ENCODE assay signal across 8 mouse cellular contexts in the genomic region with DNA sequence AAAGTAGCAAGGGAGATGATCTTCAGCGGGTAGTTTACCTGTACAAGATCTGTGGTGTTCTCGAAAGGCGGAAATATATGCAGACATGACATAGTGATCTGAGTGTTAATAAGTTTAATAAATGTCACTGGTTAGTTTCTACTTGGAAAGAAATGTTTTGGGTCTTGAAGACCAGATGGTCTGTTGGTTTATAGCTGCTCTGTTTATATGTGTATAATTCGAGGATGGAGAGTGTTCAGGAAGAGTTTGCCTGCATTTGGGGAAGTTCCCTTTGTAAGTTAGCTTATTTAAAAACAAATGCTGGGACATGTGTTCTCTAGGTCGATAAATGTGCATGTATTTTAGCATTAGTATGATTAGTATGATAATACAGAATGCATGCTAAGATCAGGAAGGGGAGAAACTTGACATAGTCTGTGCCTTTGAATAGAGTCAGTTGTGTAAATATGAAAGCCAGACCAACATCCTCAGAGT. TPM values are rescaled to one million over a fixed set of nuclear protein-coding genes. Genes with fewer than 3 reads are reported as not detected.
A peak's percentile ranks its signal among the peaks of the same experiment; 100 is the strongest.
DNase-seq lines count a peak whose midpoint lies in the region; ATAC-seq and TF ChIP-seq lines count a peak whose summit lies in the region.

No protein-coding gene starts in this region.

- no peak for TF ChIP-seq POLR2A in bone marrow, adult 2 months (IDR thresholded peaks at IDR 0.05; ENCODE audit: borderline replicate concordance, control insufficient read depth, low read depth, low read length)

- no peak for ATAC-seq in kidney, embryonic 15.5 days (replicated peaks; ENCODE audit: low FRiP score)
- ATAC-seq in hindbrain, embryonic 13.5 days (ENCODE audit: low FRiP score) = no peak
- ATAC-seq in midbrain, embryonic 13.5 days = no peak

- no peaks in the 10 kb centered on the region for H3K36me3 ChIP-seq in kidney, embryonic 15.5 days
- no peaks in the 10 kb centered on the region for H3K36me3 ChIP-seq in hindbrain, embryonic 13.5 days
- no peaks in the 10 kb centered on the region for H3K36me3 ChIP-seq in midbrain, embryonic 13.5 days

- peak overlapping the region; percentile 66 for H3K4me2 ChIP-seq in kidney, embryonic 15.5 days
- H3K4me2 ChIP-seq in hindbrain, embryonic 13.5 days = peak overlapping the region; percentile 90
- H3K4me2 ChIP-seq in midbrain, embryonic 13.5 days (replicated peaks) = peak overlapping the region; percentile 71

- H3K27ac ChIP-seq in kidney, embryonic 15.5 days = peak overlapping the region; percentile 99
- peak overlapping the region; percentile 96 for H3K27ac ChIP-seq in bone marrow, adult 2 months (ENCODE audit: control insufficient read depth, insufficient read depth, low read depth, low read length, poor library complexity)
- peak overlapping the region; percentile 100 for H3K27ac ChIP-seq in hindbrain, embryonic 13.5 days
- H3K27ac ChIP-seq in midbrain, embryonic 13.5 days = peak overlapping the region; percentile 99

- 2% methylated on average over 5 of the region's 5 CpGs for WGBS in kidney, embryonic 15.5 days
- WGBS in bone marrow, adult 2 months = under 1% methylated on average over 5 of the region's 5 CpGs
- 2% methylated on average over 5 of the region's 5 CpGs for WGBS in hindbrain, embryonic 13.5 days
- WGBS in midbrain, embryonic 13.5 days = under 1% methylated on average over 5 of the region's 5 CpGs

- no peak for TF ChIP-seq CTCF in bone marrow, adult 2 months (IDR thresholded peaks at IDR 0.05; ENCODE audit: control insufficient read depth, insufficient read depth, low read length)

- no peaks in the 10 kb centered on the region for H3K27me3 ChIP-seq in kidney, embryonic 15.5 days
- no peaks in the 10 kb centered on the region for H3K27me3 ChIP-seq in hindbrain, embryonic 13.5 days
- H3K27me3 ChIP-seq in midbrain, embryonic 13.5 days = no peaks in the 10 kb centered on the region

- H3K4me1 ChIP-seq in kidney, embryonic 15.5 days = peaks cover 35% of the 10 kb centered on the region
- H3K4me1 ChIP-seq in bone marrow, adult 2 months (ENCODE audit: control insufficient read depth, insufficient read depth, low read length) = no peaks in the 10 kb centered on the region; the same call in 1 of the 2 replicates
- peaks cover 43% of the 10 kb centered on the region for H3K4me1 ChIP-seq in hindbrain, embryonic 13.5 days (replicated peaks)
- H3K4me1 ChIP-seq in midbrain, embryonic 13.5 days (replicated peaks) = peaks cover 41% of the 10 kb centered on the region

- no peak for DNase-seq in kidney, postnatal 14 days
- DNase-seq in ovary, postnatal 14 days (ENCODE audit: low spot score) = no peak
- DNase-seq in urinary bladder, adult 18-20 months (ENCODE audit: low spot score in 2 of 2) = no peak
- no peak for DNase-seq in right cerebral cortex, postnatal 4 days

- H3K9me3 ChIP-seq in kidney, embryonic 15.5 days (replicated peaks) = no peaks in the 10 kb centered on the region
- H3K9me3 ChIP-seq in hindbrain, embryonic 13.5 days = no peaks in the 10 kb centered on the region
- H3K9me3 ChIP-seq in midbrain, embryonic 13.5 days = no peaks in the 10 kb centered on the region

- peak overlapping the region; percentile 91 for H3K4me3 ChIP-seq in kidney, embryonic 15.5 days (replicated peaks)
- peak overlapping the region; percentile 76 for H3K4me3 ChIP-seq in bone marrow, adult 2 months (replicated peaks; ENCODE audit: control insufficient read depth, low read depth, low read length)
- H3K4me3 ChIP-seq in hindbrain, embryonic 13.5 days = peak overlapping the region; percentile 88
- peak overlapping the region; percentile 91 for H3K4me3 ChIP-seq in midbrain, embryonic 13.5 days (replicated peaks)

- H3K9ac ChIP-seq in kidney, embryonic 15.5 days = peak overlapping the region; percentile 87
- peak overlapping the region; percentile 95 for H3K9ac ChIP-seq in hindbrain, embryonic 13.5 days
- peak overlapping the region; percentile 94 for H3K9ac ChIP-seq in midbrain, embryonic 13.5 days (replicated peaks)

RNA-seq across cellular contexts. Expression of a gene that starts 0.4 kb away (rescaled TPM):
- 160 and 164 TPM in 2 replicates for polyA plus RNA-seq in kidney, embryonic 15.5 days (2015; fragmentation: Nextera tagmentation; extraction: Ambion mirVana)
- 97.2 and 175 TPM in 2 replicates for polyA plus RNA-seq in bone marrow, adult 2 months (2011; ENCODE audit: insufficient read depth, insufficient read length, low replicate concordance, missing spikeins)
- 135 and 140 TPM in 2 replicates for polyA plus RNA-seq in hindbrain, embryonic 13.5 days (2015; fragmentation: Nextera tagmentation; extraction: Ambion mirVana)
- 128 and 131 TPM in 2 replicates for polyA plus RNA-seq in midbrain, embryonic 13.5 days (2015; fragmentation: Nextera tagmentation; extraction: Ambion mirVana)

RNA-seq across cellular contexts. Expression of a gene that starts 0.9 kb away (rescaled TPM):
- 19.4 and 22.3 TPM in 2 replicates for polyA plus RNA-seq in kidney, embryonic 15.5 days (2015; fragmentation: Nextera tagmentation; extraction: Ambion mirVana)
- polyA plus RNA-seq in bone marrow, adult 2 months (2011; ENCODE audit: insufficient read depth, insufficient read length, low replicate concordance, missing spikeins) = 9.8 and 18.8 TPM in 2 replicates
- 21.5 and 22.5 TPM in 2 replicates for polyA plus RNA-seq in hindbrain, embryonic 13.5 days (2015; fragmentation: Nextera tagmentation; extraction: Ambion mirVana)
- polyA plus RNA-seq in midbrain, embryonic 13.5 days (2015; fragmentation: Nextera tagmentation; extraction: Ambion mirVana) = 22.2 and 23.0 TPM in 2 replicates

RNA-seq across cellular contexts. Expression of a gene that starts 37.6 kb away (rescaled TPM):
- 51.5 and 59.1 TPM in 2 replicates for polyA plus RNA-seq in kidney, embryonic 15.5 days (2015; fragmentation: Nextera tagmentation; extraction: Ambion mirVana)
- polyA plus RNA-seq in bone marrow, adult 2 months (2011; ENCODE audit: insufficient read depth, insufficient read length, low replicate concordance, missing spikeins) = 5.5 and 13.7 TPM in 2 replicates
- polyA plus RNA-seq in hindbrain, embryonic 13.5 days (2015; fragmentation: Nextera tagmentation; extraction: Ambion mirVana) = 43.1 and 48.4 TPM in 2 replicates
- 44.7 and 50.8 TPM in 2 replicates for polyA plus RNA-seq in midbrain, embryonic 13.5 days (2015; fragmentation: Nextera tagmentation; extraction: Ambion mirVana)
